Mouse (Mus musculus) myocyte (in vitro differentiated cells): Measurements from ENCODE around the gene Cyp4a31. TPM values are rescaled to one million over a fixed set of nuclear protein-coding genes. Genes with fewer than 3 reads are reported as not detected.
"Not testable (repeated sequence)": the region's sequence is repeated elsewhere in the genome, so short reads cannot be mapped to it uniquely, and the experiment has no call there.

Source experiments
- H3K27me3 ChIP-seq: one replicate; pipeline ENCODE4 v1.6.1; 2011; ENCODE audit not compliant: control insufficient read depth, insufficient read depth, insufficient read length
- H3K36me3 ChIP-seq: one replicate; pipeline ENCODE4 v1.6.1; 2011; ENCODE audit not compliant: control insufficient read depth, insufficient read depth
- H3K4me2 ChIP-seq: one replicate; pipeline ENCODE4 v1.6.1; 2011; ENCODE audit warnings: low read depth, control low read depth
- H3K4me3 ChIP-seq: one replicate; pipeline ENCODE4 v1.5.1; 2011; ENCODE audit warnings: mild to moderate bottlenecking, control low read depth, moderate library complexity
- H3K79me2 ChIP-seq: one replicate; pipeline ENCODE4 v1.6.1; 2011; ENCODE audit not compliant: control insufficient read depth, insufficient read depth
- H3ac ChIP-seq: one replicate; pipeline ENCODE4 v1.6.1; 2011; ENCODE audit not compliant: control insufficient read depth, insufficient read length
- CEBPB ChIP-seq: IDR thresholded peaks from 2 replicates; pipeline ENCODE4 v1.6.1; 2011; ENCODE audit warnings: mild to moderate bottlenecking, moderate library complexity; ENCODE audit not compliant: poor library complexity, insufficient read depth, severe bottlenecking
- E2F4 ChIP-seq: IDR thresholded peaks from one replicate; pipeline ENCODE4 v1.6.1; 2011; ENCODE audit warnings: mild to moderate bottlenecking, control low read depth, moderate library complexity; ENCODE audit not compliant: insufficient read depth
- MAX ChIP-seq: IDR thresholded peaks from one replicate; pipeline ENCODE4 v1.6.1; 2011; ENCODE audit warnings: low read depth, mild to moderate bottlenecking, control low read depth
- MYOD1 ChIP-seq, 3 experiments: IDR thresholded peaks; one replicate each; pipeline ENCODE4 v1.6.1; 2011; ENCODE audit warnings: control low read depth in 2 of 3, low read depth in 2 of 3, mild to moderate bottlenecking in 2 of 3, moderate library complexity in 1 of 3; ENCODE audit not compliant: insufficient read length in 2 of 3, control insufficient read depth in 1 of 3
- MYOG ChIP-seq, 3 experiments: IDR thresholded peaks; one replicate each; pipeline ENCODE4 v1.6.1; 2011; ENCODE audit warnings: control low read depth in 2 of 3, low read depth in 2 of 3, mild to moderate bottlenecking in 2 of 3; ENCODE audit not compliant: insufficient read length in 2 of 3, control insufficient read depth in 1 of 3, insufficient read depth in 1 of 3
- POLR2A ChIP-seq: IDR thresholded peaks from one replicate; pipeline ENCODE4 v1.6.1; 2011; ENCODE audit warnings: low read depth, mild to moderate bottlenecking, control low read depth, moderate library complexity; ENCODE audit not compliant: insufficient read length
- POLR2AphosphoS2 ChIP-seq: IDR thresholded peaks from one replicate; pipeline ENCODE4 v1.6.1; 2011; ENCODE audit warnings: low read depth, control low read depth; ENCODE audit not compliant: insufficient read length
- REST ChIP-seq: IDR thresholded peaks from one replicate; pipeline ENCODE4 v1.6.1; 2011; ENCODE audit warnings: mild to moderate bottlenecking, control low read depth, moderate library complexity; ENCODE audit not compliant: insufficient read depth, insufficient read length
- SRF ChIP-seq: IDR thresholded peaks from one replicate; pipeline ENCODE4 v1.6.1; 2011; ENCODE audit warnings: low read depth; ENCODE audit not compliant: control insufficient read depth, insufficient read length
- TCF12 ChIP-seq: IDR thresholded peaks from one replicate; pipeline ENCODE4 v1.6.1; 2011; ENCODE audit warnings: mild to moderate bottlenecking, control low read depth; ENCODE audit not compliant: poor library complexity, insufficient read depth, severe bottlenecking
- TCF3 ChIP-seq: IDR thresholded peaks from one replicate; pipeline ENCODE4 v1.6.1; 2011; ENCODE audit warnings: low read depth, control low read depth; ENCODE audit not compliant: insufficient read length
- USF1 ChIP-seq: IDR thresholded peaks from one replicate; pipeline ENCODE4 v1.6.1; 2011; ENCODE audit warnings: low read depth, mild to moderate bottlenecking, control low read depth, moderate library complexity
- polyA plus RNA-seq: library from polyadenylated mRNA; unstranded; fragments of >200 nt; fragmentation: generic; extraction: Trizol; gene quantifications from one replicate; pipeline ENCODE4 v1.2.1, GENCODE M21; 2012; ENCODE audit warnings: missing spikeins

The Cyp4a31 gene
- polyA plus RNA-seq = not detected

- no peak within 1 kb of the TSS for H3K4me2 ChIP-seq
- H3K79me2 ChIP-seq = no peaks in the 10 kb centered on the region
- no peak within 1 kb of the TSS for H3K4me3 ChIP-seq
- H3K36me3 ChIP-seq = no peaks in the 10 kb centered on the region
- H3K27me3 ChIP-seq = no peaks in the 10 kb centered on the region
- TF ChIP-seq CEBPB = no peak
- TF ChIP-seq MYOG (IDR thresholded peaks at IDR 0.05; ENCODE audit: control insufficient read depth in 1 of 3, insufficient read depth in 1 of 3, insufficient read length in 2 of 3, low read depth in 2 of 3) = no peak
- no peak for TF ChIP-seq MYOD1 (IDR thresholded peaks at IDR 0.05; ENCODE audit: control insufficient read depth in 1 of 3, insufficient read length in 2 of 3, low read depth in 2 of 3)
- TF ChIP-seq REST = no peak
- TF ChIP-seq TCF3 = no peak
- TF ChIP-seq SRF = no peak
- no peak for TF ChIP-seq POLR2AphosphoS2
- TF ChIP-seq MAX = no peak
- no peak for TF ChIP-seq POLR2A
- TF ChIP-seq TCF12 = no peak
- no peak within 1 kb of the TSS for H3ac ChIP-seq
Measured at GRCm38 (mm10) chr4:115563401-115563800, at the start of gene Cyp4a31. Gene Cyp4a31, plus strand, starts transcription at chr4:115563649.

- not testable (repeated sequence) for H3K36me3 ChIP-seq, H3K79me2 ChIP-seq, H3ac ChIP-seq, H3K27me3 ChIP-seq, H3K4me2 ChIP-seq, H3K4me3 ChIP-seq
Measured at GRCm38 (mm10) chr4:115513964-115514363, 49.5 kb upstream of the Cyp4a31 start.

- not testable (repeated sequence) for H3K27me3 ChIP-seq, H3K79me2 ChIP-seq
Measured at GRCm38 (mm10) chr4:115518000-115518399, 45.4 kb upstream of the Cyp4a31 start, which contains the start of gene Cyp4a10. Gene Cyp4a10, plus strand, starts transcription at chr4:115518264.

GRCm38 (mm10) chr4:115519444-115519843, 44.0 kb upstream of the Cyp4a31 start:
- TF ChIP-seq E2F4 (no peak), MYOG (IDR thresholded peaks at IDR 0.05; ENCODE audit: control insufficient read depth in 1 of 3, insufficient read depth in 1 of 3, insufficient read length in 2 of 3, low read depth in 2 of 3) (no peak), MYOD1 (IDR thresholded peaks at IDR 0.05; ENCODE audit: control insufficient read depth in 1 of 3, insufficient read length in 2 of 3, low read depth in 2 of 3) (no peak), REST (no peak), USF1 (no peak), POLR2A (no peak), CEBPB (no peak), TCF12 (no peak), POLR2AphosphoS2 (no peak), TCF3 (no peak), MAX (no peak), SRF (no peak)
- no peaks in the 10 kb centered on the region for H3K36me3 ChIP-seq
- H3K4me2 ChIP-seq = no peak overlapping the region
- no peaks in the 10 kb centered on the region for H3K79me2 ChIP-seq
- H3K4me3 ChIP-seq = no peak overlapping the region
- no peak overlapping the region for H3ac ChIP-seq
- no peaks in the 10 kb centered on the region for H3K27me3 ChIP-seq

More at GRCm38 (mm10) chr4:115518000-115518399, 45.4 kb upstream of the Cyp4a31 start, which contains the start of gene Cyp4a10:
- H3K36me3 ChIP-seq, H3K4me3 ChIP-seq, H3ac ChIP-seq, H3K4me2 ChIP-seq: not testable (repeated sequence)

DNA sequence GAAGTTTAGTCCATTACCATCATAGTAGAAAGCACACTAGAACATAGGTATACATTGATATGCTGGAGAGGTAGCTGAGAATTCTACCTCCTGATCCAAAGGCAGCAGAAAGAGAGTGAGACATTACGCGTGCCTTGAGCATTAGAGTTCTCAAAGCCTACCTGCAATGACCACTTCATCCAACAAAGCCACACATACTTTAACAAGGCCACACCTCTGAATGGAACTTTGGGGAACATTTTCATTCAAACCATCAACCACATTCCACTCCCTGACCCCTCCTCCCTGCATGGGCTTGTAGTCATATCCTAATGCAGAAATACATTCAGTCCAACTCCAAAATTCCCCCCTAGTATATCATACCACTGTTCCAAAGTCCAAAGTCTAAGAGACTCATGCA, 41.7 kb upstream of the Cyp4a31 start:
- H3K27me3 ChIP-seq = no peaks in the 10 kb centered on the region
- no peak overlapping the region for H3K4me2 ChIP-seq
- no peaks in the 10 kb centered on the region for H3K36me3 ChIP-seq
- no peak overlapping the region for H3ac ChIP-seq
- H3K79me2 ChIP-seq = no peaks in the 10 kb centered on the region
- TF ChIP-seq TCF12 (no peak), POLR2A (no peak), TCF3 (no peak), USF1 (no peak), POLR2AphosphoS2 (no peak), MYOD1 (IDR thresholded peaks at IDR 0.05; ENCODE audit: control insufficient read depth in 1 of 3, insufficient read length in 2 of 3, low read depth in 2 of 3) (no peak), SRF (no peak), E2F4 (no peak), REST (no peak), MYOG (IDR thresholded peaks at IDR 0.05; ENCODE audit: control insufficient read depth in 1 of 3, insufficient read depth in 1 of 3, insufficient read length in 2 of 3, low read depth in 2 of 3) (no peak), MAX (no peak), CEBPB (no peak)
- no peak overlapping the region for H3K4me3 ChIP-seq

DNA sequence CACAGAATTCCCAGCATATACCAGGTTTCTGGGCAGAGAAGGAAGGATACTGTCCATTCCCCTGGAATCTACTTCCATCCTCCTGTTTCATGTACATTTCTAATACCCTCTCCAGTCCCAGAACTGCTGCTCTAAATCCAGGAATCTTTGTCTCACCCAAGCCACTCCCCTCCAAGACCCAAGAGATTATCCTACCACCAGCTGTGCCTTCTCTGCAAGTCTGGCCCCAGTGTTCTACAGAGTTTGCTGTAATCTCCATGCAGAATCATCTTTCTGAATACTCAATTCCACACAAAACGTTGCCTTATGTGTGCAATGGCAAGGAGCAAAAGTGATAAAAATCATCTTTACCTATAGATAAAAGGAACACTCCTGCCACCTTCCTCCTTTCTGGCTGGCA, 18.3 kb upstream of the Cyp4a31 start:
- Histone ChIP-seq H3ac (no peak overlapping the region), H3K27me3 (no peaks in the 10 kb centered on the region), H3K4me3 (no peak overlapping the region), H3K4me2 (no peak overlapping the region), H3K79me2 (no peaks in the 10 kb centered on the region), H3K36me3 (no peaks in the 10 kb centered on the region)
- no peak for TF ChIP-seq CEBPB
- TF ChIP-seq MAX = no peak
- no peak for TF ChIP-seq MYOD1 (IDR thresholded peaks at IDR 0.05; ENCODE audit: control insufficient read depth in 1 of 3, insufficient read length in 2 of 3, low read depth in 2 of 3)
- TF ChIP-seq POLR2AphosphoS2 = no peak
- TF ChIP-seq REST = no peak
